Mouse (Mus musculus): Measurements from ENCODE around the gene Olfr462.
"Not testable (repeated sequence)": the region's sequence is repeated elsewhere in the genome, so short reads cannot be mapped to it uniquely, and the experiment has no call there.

Olfr462 gene

DNA sequence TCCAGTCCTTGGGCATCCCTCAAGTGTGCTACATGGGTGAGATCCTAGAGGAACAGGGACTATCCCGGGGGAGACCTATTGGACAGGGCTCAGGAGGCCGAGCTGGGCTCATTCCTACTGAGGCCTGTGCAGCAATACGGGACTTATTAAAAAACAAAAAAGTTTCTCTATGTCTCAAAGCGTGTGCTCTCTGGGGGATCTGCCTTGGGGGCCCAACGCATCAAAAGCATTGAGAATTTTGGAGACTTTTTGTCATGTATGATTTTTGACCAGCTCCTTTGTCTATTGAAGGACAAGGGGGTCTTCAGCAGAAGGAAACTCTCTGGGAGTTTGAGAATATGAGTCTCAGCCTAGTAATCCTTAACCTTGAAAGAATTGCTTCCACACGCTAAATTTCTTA is at the start of gene Olfr462:
TSS of gene Olfr462 (minus strand) at position 101 of the 400 bp plus-strand sequence.
- no peak for DNase-seq

DNA sequence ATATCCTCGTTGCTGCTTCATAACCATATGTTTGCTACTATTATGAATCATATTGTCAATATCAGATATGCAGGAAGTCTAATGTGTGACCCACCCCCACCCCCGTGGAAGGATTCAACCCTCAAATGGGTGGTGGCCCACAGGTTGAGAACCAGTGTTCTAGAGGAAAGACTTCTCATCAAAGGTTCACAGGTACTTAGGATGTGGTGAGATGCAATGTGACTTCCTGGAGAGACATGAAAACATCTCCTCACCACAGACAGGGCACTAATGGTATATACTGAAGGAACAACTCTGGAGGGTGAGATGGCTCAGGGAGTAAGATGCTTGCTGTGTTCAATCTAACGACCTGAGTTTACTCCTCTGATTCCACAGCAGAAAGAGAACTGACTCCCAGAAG is 43.4 kb upstream of the Olfr462 start:
- no peak for DNase-seq

DNA sequence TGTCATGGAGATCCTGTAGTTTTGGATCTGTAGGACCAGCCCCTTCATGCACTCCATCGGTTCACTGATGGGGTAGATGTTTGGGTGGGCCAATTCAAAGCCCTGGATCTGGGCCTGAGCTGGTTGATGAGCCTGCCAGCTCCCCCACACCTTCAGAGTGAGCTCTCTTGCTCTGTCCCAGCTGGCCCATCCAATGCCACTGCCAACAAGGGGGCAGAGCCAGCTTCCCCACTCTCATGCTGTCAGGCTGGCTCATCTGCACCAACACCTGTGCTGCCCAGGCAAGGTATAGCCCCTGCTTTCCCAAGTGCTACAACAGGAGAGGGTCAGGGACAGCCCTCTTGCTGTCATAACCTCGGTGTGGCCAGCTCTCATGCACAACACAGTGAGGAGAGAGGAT is 41.7 kb upstream of the Olfr462 start:
- no peak for DNase-seq

DNA sequence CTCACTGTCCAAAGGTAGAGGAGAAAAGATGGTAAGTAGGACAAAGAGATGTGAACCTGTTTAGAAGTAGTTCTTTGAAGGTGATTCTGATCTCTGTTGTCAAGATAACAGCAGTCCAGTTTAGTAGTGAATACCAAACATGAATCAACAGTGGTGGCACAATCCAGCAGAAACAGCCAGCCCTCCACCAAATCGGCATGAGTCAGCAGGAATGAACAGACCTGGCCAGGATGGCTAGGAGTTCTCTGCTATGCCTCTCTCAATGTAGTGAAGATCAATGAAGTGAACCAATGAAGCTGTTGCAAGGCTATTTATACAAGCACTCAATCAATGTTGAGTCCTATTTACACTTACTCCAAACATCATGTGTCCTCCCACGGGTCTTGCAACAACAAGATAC is 38.3 kb upstream of the Olfr462 start:
- no peak for DNase-seq

DNA sequence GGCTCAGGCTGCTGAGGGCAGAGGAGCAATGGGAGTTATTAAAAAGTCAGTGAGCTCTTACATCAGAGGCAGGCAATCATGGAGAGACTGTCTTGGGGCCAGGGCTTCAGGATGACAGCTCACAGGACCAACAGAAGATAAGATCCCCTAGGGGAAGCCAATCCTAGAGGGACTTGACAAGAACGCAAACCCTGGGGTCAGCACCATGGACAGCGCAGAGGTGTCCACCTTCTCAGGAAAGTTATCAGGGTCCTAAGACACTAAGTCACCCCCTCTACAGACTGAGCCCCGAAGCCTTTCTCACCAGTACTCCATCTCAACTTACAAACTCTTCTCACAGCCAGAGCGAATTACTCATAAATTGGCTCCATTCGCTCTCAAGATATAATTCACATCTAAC is 28.9 kb upstream of the Olfr462 start, which contains the start of gene Olfr464:
TSS of gene Olfr464 (minus strand) at position 2 of the 400 bp plus-strand sequence.
- DNase-seq = no peak

DNA sequence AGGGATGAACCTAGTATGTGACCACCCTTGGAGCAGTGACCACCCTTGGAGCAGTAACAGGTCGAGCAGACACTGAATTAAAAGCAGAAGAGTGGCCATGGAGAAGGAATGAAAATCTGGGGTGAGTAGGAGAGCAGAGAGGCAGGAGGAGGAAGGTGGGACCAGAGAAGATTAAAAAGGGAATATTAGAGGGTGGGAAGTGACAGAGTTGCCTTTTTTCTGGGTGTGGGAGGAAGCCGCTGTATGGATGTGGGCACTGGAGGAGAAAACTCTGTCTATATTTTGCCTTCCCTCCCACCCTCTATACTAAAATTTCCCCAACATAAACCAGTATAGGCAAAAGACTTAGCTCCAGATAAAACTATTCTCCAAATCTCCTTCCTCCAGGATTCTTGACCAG is 28.2 kb upstream of the Olfr462 start:
- DNase-seq = peak; percentile 54

DNA sequence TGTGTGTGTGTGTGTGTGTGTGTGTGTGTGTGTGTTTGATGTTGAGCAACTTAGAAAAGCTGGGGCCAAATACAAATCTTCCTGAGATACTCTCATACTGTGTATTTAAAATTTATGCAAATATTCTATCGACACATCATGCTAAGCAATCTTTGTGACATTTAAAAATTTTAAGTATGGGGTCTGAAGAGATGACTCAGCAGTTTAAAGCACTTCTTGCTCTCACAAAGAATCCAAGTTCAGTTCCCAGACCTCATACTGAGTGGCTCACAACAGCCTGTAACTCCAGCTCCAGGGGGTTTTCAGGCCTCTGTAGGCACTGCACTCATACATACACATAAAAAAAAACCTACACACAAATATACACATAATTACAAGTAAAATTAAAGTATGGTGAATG is 23.9 kb upstream of the Olfr462 start:
- DNase-seq = no peak

DNA sequence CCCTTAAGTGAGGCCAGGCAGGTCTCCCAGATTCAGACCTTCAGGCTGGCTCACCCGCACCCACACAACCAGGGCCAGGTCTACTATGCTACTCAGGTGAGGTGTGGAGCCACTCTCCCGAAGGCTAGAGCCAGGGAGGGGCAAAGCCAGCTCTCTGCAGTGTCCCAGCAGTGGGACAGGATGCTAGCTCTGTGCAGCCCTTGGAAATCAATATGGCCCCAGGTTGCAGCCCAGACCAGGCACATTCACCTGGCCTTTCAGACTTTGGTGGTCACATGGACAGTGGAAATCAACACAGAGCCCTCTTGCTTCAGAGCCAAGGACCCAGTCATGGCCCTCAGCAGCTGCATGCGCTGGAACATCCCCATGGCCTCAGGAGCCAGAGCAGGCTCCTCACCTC is 12.3 kb upstream of the Olfr462 start:
- DNase-seq = no peak

DNA sequence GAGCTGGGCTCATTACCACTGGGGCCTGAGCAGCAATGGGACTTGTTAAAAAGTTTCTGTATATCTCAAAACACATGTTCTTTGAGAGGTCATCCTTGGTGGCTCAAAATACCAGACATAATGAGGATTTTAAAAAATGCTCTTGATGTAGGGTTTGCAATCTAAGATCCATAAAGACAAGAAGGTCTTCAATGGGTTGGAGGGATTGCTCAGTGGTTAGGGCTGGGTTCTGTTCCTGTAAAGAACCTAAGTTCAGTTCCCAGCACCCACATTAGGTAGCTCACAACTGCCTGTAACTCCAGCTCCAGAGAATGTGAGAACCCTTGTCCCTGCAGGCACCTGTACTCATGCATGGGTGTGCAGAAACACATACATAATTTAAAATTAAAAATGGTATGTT is 5.2 kb upstream of the Olfr462 start, which contains the start of gene Olfr463:
TSS of gene Olfr463 (minus strand) at position 101 of the 400 bp plus-strand sequence.
- DNase-seq = no peak

DNA sequence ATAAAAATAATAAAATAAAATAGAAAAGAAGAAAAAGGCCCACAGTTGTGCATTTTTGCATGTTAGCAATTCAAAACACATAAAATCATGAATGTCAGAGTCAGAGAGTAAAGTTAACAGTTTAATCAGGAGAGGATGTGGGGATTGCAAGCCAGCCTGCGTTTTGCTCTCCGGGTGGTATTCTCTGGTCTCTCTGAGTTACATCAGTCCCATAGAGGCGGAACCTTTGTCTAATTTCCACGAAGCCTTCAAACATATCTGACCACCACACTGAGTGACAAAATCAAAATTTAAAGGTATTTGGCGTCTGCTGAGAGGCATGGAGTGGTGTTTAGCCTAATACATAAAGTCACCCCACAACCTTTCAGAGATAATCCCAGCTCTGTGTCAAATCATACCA is 7.2 kb downstream of the Olfr462 start:
- DNase-seq = no peak

DNA sequence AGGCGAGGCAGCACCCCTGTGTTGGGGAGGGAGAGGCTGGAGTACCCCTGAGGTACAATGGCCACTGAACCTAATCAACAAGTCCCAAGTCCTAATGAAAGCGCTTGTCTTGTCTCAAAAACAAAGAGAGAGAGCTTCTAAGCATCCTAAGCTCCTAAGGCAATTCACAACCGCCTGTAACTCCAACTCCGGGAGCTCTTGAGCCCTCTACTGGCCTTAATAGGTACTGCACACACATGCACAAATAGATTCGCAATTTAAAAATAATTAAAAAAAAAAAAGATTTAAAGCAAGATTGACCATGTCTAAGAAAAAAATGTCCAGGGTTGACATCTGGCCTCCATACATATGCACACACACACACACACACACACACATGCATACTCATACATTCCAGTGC is 8.6 kb downstream of the Olfr462 start:
- DNase-seq = no peak

DNA sequence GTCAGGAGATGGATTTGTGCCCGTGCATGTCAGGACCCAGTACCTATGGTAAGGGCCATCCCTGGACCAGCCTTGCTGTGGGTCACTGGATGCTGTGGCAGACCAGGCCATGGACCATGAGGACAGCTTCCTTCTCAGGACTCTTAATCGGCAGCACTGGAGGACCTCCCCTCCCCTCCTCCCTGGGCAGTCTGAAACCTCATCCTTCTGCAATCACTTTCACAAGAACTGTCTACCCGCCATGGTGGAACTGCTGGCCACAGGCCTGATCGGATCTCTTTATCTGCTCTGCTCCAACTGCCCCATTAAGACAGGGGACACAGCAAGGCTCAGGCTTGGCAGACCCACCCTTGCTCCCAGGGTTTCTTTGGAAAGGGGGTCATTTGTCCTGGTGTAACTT is 10.4 kb downstream of the Olfr462 start:
- DNase-seq = no peak

DNA sequence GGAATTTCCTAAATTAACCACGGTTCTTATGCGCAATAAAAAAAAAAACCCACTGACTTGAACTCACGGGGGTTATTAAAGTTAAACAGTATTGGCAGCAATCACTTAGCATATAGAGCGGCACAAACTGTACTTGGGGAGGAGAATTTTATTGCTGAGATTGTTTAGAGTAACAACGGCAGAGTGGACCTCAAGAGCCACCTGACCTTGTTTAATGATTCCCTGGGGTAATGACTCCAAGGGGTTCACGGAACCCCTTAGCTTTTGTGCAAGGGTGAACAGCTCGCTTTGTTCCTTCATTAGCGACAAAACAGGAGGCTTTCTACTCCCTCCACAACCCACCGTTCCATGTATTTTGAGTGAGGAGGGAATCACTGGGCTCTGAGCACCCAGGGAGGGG is 12.2 kb downstream of the Olfr462 start:
- DNase-seq = no peak

DNA sequence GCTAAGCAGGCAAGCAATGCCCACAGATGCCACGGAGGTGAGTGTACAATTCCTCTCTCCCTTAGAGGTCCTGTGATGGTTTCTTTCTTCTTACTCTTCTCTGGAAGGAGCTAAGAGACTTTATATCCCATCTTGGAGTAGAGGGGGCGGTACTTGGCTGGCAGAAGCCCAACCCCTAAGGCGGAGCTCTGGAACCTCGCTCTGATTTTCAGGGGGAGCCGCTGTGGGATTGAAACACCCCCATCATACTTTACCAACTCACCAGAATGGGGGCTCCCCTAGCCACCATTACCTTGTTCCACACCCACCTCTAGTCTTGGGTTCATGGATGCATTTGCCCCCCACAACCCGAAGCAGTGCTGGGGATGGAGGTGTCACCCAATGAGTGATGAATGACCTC is 16.6 kb downstream of the Olfr462 start, which contains the start of gene Epx:
TSS of gene Epx (minus strand) at position 101 of the 400 bp plus-strand sequence.
- DNase-seq = no peak

DNA sequence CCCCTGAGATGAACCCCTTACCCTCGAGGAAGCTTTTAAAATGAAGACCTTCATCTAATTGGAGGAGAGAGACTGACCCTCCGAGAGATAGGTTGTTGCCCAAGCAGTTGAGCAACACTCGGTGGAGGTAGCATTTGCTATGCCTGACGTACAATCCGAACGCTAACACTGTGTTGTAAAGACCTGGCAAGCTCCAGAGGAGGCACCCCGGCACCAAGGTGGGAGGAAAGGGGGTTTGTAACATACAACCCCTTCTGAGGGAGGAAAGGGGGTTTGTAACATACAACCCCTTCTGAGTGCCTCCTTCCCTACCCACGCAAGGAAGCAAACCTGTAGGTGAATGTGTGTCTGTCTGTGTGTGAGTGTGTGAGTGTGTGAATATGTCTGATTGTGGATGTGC is 20.3 kb downstream of the Olfr462 start:
- DNase-seq = no peak

DNA sequence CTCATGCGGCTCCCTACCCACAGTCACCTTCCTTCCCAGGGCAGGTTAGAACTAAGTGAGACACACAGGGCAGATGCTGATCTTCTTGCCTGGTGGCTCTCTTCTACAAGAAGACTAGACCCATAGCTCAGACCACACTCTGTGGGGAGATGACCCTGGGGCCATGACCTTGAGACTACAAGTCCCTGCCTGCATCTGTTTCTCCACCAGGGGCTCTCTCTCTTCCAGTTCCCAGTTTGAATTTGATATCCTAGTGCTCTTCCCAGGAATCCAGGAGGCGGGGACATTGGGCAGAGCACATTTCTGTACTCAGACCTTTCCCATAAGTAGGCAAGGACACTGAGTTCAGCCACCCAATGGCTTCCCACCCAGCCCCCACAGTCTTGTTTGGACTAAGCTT is 22.0 kb downstream of the Olfr462 start:
- DNase-seq = no peak

DNA sequence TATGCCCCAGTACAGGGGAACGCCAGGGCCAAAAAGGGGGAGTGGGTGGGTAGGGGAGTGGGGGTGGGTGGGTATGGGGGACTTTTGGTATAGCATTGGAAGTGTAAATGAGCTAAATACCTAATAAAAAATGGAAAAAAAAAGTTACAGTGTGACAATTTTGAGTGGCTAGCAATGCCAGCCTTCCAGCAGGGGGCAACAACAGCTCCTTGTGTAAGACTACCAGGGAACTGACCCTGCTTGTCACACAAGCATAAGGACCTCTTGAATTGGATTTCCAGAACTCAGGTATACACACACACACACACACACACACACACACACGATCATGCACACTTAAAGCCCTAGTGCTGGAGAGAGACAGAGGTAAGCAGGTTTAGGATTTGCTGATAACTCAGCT is 25.2 kb downstream of the Olfr462 start:
- not testable (repeated sequence) for DNase-seq

DNA sequence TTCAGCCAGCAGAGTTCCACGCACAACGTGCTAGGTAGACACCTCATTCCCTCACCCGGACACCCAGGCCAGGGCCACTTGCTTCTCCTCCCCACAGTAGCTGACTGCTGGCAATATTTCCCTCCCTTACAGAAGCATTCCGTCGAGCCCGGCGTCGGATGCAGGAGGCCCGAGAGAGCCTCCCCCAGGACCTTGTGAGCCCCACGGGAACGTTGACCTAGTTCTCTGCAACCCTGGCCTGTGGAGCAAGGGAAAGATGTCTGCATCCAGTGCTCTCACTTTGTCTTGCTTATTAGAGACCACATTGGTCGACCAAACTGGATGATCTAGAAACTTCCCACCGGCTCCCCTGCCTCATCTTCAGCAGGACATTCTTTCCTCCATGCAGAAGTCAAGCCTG is 29.3 kb downstream of the Olfr462 start:
- no peak for DNase-seq

DNA sequence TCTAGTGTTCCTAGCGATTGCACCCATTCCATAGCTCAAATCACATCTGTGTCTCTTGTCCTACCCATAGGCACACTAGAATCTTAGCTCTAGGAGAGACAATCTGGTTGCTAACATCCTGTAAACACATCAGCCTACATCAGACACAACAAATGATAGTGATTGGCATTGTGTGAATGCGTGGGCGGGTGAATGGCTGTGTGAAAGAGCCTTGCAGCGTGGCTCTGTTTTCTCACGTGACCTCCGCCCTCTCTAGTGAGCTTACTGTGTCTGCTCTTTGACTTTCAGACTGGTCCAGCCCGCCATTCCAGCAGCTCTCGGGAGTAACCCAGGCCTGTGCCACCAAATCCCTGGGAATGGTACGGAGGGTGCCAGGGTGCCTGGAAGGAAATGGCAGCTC is 31.6 kb downstream of the Olfr462 start:
- no peak for DNase-seq

DNA sequence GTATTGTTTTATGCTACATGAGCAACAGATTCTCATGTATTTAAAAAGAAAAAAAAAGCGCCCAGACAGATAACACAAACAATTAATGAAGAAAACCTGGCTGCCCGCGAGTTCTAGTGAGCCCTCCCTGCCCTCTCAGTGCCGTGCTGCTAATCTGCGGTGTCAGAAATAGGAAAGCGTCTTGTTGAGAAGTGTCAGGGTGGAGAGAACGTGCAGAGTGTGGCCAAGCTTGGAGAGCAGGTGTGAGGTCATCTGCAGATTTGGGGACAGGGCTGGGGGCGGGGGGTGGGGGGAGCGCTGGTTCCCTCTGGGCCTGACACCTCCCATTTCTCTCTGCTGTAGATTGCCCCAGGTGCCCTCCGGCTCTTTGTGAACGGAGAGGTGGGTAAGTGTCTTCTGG is 32.8 kb downstream of the Olfr462 start:
- no peak for DNase-seq

DNA sequence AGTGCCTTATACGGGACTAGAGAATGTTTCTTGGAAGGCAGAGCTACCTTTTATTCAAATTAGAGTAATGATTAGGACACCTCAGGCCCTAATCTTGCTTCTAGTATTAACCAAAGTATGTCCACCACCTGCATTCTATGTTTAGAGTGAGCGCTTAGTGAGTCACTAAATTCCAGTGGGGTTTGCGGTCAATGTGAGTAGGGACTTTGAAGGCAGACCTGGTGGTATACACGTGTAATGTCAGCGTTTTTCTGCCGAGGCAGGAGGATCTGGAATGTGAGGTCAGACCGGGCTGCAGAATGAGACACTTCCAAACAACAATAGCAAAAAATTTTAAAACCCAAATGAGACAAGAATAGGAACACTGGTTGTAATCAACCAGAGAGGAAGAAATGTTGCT is 37.5 kb downstream of the Olfr462 start:
- DNase-seq = no peak

DNA sequence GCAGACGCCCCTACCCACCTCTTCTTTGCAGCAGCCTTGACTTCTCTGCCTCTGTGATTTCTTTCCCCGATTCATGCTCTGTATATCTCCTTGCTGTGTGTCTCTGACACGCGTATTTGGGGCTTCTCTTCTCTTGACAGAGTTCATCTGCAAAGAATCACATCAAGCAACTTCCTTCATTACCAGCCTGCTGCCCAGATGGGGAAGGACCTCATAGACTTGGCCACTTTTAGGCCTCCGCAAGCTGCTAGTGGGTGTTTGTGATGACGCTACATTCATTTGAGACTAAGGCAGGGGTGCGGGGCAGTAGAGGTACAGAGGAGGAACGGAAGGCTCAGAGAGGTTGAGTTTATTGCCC is 38.5 kb downstream of the Olfr462 start:
- DNase-seq = peak; percentile 35

DNA sequence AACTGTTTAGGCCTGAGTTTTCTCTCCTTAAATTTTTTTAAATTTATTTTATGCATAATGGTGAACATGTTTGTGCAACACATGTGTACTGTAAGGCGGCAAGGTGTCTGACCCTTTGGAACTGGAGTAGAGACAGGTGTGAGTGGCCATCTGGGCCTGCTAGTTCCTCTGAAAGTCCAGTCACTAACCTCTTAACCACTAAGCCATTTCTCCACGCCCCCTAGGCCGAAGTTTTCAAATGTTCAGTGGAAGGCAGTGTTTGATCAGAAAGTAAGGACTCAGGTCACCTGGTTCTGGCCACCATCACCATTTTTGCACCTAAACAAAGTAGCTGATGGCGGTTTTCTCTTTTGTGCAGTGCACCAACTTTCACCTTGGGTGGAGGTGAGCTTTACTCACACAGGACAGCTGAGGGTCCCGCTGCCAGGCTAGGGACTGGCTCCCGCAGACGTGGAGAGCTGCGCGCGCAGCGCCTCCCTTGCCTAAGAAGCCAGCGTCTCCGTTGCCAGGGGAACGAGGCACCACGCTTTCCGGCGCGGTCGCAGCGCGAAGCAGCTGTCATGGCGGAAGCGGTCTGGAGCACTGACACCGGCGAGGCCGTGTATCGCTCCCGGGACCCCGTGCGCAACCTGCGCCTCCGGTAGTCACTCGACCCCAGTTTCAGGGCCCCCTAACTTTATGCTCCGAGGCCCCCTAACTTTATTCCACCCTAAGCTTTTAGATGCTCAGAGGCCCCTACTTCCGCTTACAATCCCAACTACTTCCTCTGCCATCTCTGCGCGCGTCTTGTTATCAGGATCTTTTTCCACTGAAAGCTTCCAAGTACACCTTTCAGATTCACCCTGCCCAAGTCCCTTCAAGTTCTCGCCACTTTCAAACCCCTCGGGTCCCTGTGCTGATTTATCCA is 39.1 kb downstream of the Olfr462 start, which contains the start of gene Mks1:
TSS of gene Mks1 (plus strand) at position 526 of the 907 bp plus-strand sequence.
- peak; percentile 94 for DNase-seq

DNA sequence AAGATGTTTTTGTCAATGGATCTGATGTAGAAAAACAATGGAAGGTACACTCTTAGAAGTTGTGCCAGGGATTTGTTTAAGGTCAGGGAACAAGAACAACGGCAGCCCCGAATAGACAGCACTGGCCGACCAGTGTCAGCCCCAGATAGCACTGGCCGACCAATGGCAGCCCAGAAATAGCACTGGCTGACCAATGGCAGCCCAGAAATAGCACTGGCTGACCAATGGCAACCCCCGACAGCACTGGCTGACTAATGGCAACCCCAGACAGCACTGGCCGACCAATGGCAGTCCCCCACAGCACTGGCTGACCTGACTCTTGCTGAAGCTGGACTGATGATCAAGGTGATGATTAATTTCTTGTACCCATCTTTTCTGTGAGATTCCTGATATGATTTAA is 44.2 kb downstream of the Olfr462 start:
- no peak for DNase-seq
